Mouse (Mus musculus) embryonic facial prominence, embryonic 14.5 days (tissue): ENCODE measurements around the gene Tm4sf4. TPM values are rescaled to one million over a fixed set of nuclear protein-coding genes. Genes with fewer than 3 reads are reported as not detected.

Source experiments
- ATAC-seq: fragments of 200-750 bp; cut with Nextera tagmentation; 2 replicates; pipeline ENCODE4 v1.8.0; 2017; ENCODE audit warnings: low read depth, moderate number of reproducible peaks, moderate TSS enrichment
- DNase-seq: peaks from one replicate; pipeline ENCODE4 v3.0.0-alpha.2; 2015; ENCODE audit warnings: low spot score
- H3K27ac ChIP-seq: fragments of 300-500 bp; sonication (generic); replicated peaks from 2 replicates; pipeline ENCODE4 v1.5.1; 2014; ENCODE audit warnings: low read depth, mild to moderate bottlenecking, low read length, moderate library complexity
- H3K27me3 ChIP-seq: fragments of 300-500 bp; sonication (generic); replicated peaks from 2 replicates; pipeline ENCODE4 v1.6.1; 2014; ENCODE audit warnings: low read length; ENCODE audit not compliant: control insufficient read depth, insufficient read depth
- H3K36me3 ChIP-seq: fragments of 300-500 bp; sonication (generic); 2 replicates; pipeline ENCODE4 v1.6.1; 2014; ENCODE audit warnings: low read length, mixed read lengths; ENCODE audit not compliant: control insufficient read depth, insufficient read depth
- H3K4me1 ChIP-seq: fragments of 300-500 bp; sonication (generic); 2 replicates; pipeline ENCODE4 v1.6.1; 2014; ENCODE audit warnings: antibody characterized with exemption, low read length; ENCODE audit not compliant: control insufficient read depth, insufficient read depth
- H3K4me2 ChIP-seq: fragments of 300-500 bp; sonication (generic); 2 replicates; pipeline ENCODE4 v1.6.1; 2014; ENCODE audit warnings: low read depth, mild to moderate bottlenecking, low read length, moderate library complexity, mixed read lengths
- H3K4me3 ChIP-seq: fragments of 300-500 bp; sonication (generic); 2 replicates; pipeline ENCODE4 v1.5.1; 2014; ENCODE audit warnings: low read depth, mild to moderate bottlenecking, low read length
- H3K9ac ChIP-seq: fragments of 300-500 bp; sonication (generic); 2 replicates; pipeline ENCODE4 v1.6.1; 2014; ENCODE audit warnings: low read depth, mild to moderate bottlenecking, low read length, moderate library complexity, mixed read lengths
- H3K9me3 ChIP-seq: fragments of 300-500 bp; sonication (generic); 2 replicates; pipeline ENCODE4 v1.6.1; 2016; ENCODE audit warnings: low read length; ENCODE audit not compliant: control insufficient read depth
- WGBS: fragments of 180-500 bp; shearing (Covaris S2); extraction: QIAGEN DNeasy Blood & Tissue Kit; methylation state at CpG from one replicate; pipeline ENCODE4 v1.1.7; 2014; 5-methylcytosine and 5-hydroxymethylcytosine counted together
- polyA plus RNA-seq: library from polyadenylated mRNA; unstranded; fragments of >200 nt; fragmentation: Nextera tagmentation; extraction: Ambion mirVana; gene quantifications from 2 replicates; pipeline ENCODE4 v1.2.1, GENCODE M21; 2014

Tm4sf4 gene
- polyA plus RNA-seq, 1 experiment from 2014 or later = not detected

DNA sequence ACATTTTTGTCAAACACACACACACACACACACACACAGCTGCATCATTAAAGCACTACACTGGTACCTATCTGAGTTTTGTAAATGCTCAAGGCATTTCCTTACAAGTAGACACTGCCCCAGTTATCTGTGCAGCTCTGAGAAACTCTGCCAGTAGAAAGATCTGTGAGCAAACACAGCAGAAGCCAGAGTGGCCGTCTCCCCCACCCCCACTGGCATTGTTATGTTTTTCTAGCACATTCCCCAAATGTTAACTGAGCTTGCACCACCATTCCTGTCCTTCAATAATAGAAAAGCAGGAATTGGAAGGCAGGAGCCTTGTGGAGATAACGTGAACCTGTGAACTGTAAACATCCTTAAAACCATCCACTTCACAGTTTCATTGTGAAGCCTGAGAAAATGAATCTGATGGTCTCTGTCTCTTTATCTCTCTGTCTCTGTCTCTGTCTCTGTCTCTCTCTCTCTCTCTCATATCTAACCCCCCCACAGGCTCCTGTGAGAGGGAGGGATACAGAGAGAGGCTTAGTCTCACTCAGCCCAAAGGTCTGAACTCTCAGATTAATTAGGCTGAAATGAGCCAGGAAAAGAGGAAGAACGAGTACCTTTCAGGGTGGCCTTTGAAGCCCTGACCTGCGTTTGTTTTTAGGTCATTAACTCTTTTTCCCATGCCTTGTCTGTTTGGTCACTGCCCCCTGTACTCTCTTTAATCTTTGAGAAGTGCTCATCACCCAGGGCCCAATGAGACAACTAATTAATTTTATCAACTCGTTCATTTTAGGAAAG lies 3.8 kb downstream of the Tm4sf4 start:
- H3K9ac ChIP-seq = no peak overlapping the region
- no peak overlapping the region for H3K27ac ChIP-seq
- H3K4me2 ChIP-seq = no peak overlapping the region
- 38% methylated on average over 5 of the region's 5 CpGs for whole genome bisulfite sequencing
- DNase-seq (peak; percentile 13), ATAC-seq (no peak)
- no peaks in the 10 kb centered on the region for H3K9me3 ChIP-seq
- H3K27me3 ChIP-seq = no peaks in the 10 kb centered on the region
- no peak overlapping the region for H3K4me3 ChIP-seq
- no peaks in the 10 kb centered on the region for H3K4me1 ChIP-seq
- no peaks in the 10 kb centered on the region for H3K36me3 ChIP-seq

DNA sequence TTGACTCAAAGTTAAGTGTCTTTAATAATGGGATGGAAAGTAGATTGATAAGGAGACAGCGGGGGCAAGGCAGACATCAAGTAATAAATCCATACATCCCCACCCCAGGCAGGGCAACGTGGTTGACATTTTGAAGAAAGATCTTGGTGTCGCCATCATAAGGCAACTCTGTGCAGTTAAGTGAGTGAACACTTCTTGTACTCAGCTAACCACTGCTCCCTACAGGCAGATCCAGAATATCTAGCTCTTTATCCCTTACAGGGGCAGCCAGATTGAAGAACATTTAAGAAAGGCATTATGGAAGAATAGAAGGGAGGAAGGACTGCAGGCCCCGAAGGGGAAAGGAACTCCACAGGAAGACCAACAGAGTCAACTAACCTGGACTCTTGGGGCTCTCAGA lies 4.4 kb downstream of the Tm4sf4 start:
- no peaks in the 10 kb centered on the region for H3K36me3 ChIP-seq
- no peaks in the 10 kb centered on the region for H3K9me3 ChIP-seq
- no peak for ATAC-seq
- H3K9ac ChIP-seq = no peak overlapping the region
- no peaks in the 10 kb centered on the region for H3K4me1 ChIP-seq
- H3K27ac ChIP-seq = no peak overlapping the region
- H3K27me3 ChIP-seq = no peaks in the 10 kb centered on the region
- 72% methylated on average over 4 of the region's 4 CpGs for WGBS
- no peak overlapping the region for H3K4me2 ChIP-seq
- H3K4me3 ChIP-seq = no peak overlapping the region
- no peak for DNase-seq

DNA sequence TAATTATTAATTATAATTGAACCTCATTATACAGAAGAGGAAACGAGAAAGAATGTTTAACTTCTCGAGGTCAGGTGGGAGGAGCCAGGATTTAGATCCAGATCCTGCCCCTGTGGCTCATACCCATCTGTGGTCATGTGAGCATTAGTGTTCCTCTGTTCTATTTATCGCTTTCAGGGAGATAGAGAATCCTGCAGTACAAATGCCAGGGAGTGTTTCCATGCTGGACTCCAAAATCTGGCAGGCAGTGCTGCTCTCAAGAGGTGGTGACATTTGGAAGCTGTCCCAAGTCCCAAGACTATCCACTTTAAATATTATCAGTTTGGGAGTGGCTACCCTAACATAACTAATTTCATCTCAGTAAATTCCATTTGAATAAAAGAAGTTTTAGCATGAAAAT lies 6.6 kb downstream of the Tm4sf4 start:
- ATAC-seq (no peak), DNase-seq (no peak)
- WGBS = 70% methylated on average over 3 of the region's 3 CpGs
- Histone ChIP-seq H3K27ac (no peak overlapping the region), H3K36me3 (no peaks in the 10 kb centered on the region), H3K27me3 (no peaks in the 10 kb centered on the region), H3K4me3 (no peak overlapping the region), H3K9ac (no peak overlapping the region), H3K4me1 (no peaks in the 10 kb centered on the region), H3K4me2 (no peak overlapping the region), H3K9me3 (no peaks in the 10 kb centered on the region)

DNA sequence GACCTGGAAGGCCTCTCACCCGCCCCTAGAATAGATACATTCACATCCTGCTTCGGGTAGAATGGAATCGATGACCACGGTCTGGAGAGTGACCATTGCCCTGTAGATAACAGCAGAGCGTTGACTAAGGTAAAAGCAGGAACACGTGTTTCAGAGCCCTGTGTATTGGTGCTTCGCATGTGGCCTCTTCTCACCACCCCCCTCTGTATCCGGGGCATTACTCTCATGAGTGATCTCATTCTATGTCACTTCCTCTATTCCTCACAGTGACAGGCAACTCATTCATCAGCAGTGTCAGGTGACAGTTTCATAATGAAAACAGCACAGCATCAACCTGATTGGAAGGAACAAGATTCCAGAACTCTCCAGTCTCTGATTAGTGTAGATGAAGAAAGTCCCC lies 10.2 kb downstream of the Tm4sf4 start:
- no peaks in the 10 kb centered on the region for H3K9me3 ChIP-seq
- H3K27ac ChIP-seq = no peak overlapping the region
- no peaks in the 10 kb centered on the region for H3K4me1 ChIP-seq
- no peak overlapping the region for H3K4me2 ChIP-seq
- no peaks in the 10 kb centered on the region for H3K36me3 ChIP-seq
- H3K9ac ChIP-seq = no peak overlapping the region
- no peak overlapping the region for H3K4me3 ChIP-seq
- no peak for ATAC-seq
- no peak for DNase-seq
- WGBS = 70% methylated on average over 8 of the region's 8 CpGs
- no peaks in the 10 kb centered on the region for H3K27me3 ChIP-seq

DNA sequence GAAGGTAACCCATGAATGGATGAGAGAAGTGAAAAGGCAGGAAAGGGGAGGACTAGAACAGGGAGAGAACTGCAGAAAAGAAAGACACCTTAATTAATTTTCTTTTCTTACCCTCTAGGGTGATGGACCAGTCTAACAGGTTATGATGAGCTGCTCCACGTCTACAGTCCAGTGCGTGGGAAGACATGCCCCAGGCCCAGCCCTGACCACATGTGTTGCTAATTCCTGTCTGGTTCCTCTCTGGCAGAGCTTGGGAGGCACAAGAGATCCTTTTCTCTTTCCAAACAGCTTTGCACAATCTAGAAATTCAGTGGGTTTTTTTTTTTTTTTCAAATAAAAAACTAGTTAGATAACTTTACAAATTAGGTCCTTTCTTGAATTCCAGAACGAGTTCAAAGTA lies 15.8 kb downstream of the Tm4sf4 start:
- peak; percentile 34 for DNase-seq
- WGBS = 36% methylated on average over 3 of the region's 3 CpGs
- no peak overlapping the region for H3K27ac ChIP-seq
- no peak overlapping the region for H3K9ac ChIP-seq
- no peaks in the 10 kb centered on the region for H3K27me3 ChIP-seq
- H3K4me1 ChIP-seq = peaks cover 6% of the 10 kb centered on the region
- no peak overlapping the region for H3K4me3 ChIP-seq
- no peak for ATAC-seq
- H3K9me3 ChIP-seq = no peaks in the 10 kb centered on the region
- no peaks in the 10 kb centered on the region for H3K36me3 ChIP-seq
- no peak overlapping the region for H3K4me2 ChIP-seq

DNA sequence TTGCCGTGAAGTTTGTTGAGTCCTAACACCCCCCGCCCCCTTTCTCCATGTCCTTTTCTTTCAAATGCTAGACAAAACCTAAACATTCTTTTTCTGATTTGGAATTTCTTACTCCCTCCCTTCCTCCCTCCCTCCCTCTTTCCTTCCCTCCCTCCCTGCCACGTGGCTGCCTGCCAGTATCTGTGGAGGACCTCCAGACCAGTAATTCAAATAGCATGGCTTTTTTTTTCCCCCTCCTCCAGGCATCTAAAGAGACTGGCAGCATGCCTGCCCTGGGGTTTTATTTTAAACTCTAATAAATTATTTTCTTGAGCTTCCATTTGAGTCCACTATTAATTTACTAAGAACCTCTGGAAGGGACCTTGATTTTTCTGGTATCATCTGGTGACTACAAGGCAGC lies 20.6 kb downstream of the Tm4sf4 start:
- no peaks in the 10 kb centered on the region for H3K27me3 ChIP-seq
- DNase-seq (peak; percentile 89), ATAC-seq (no peak)
- peaks cover 12% of the 10 kb centered on the region for H3K4me1 ChIP-seq
- H3K9ac ChIP-seq = no peak overlapping the region
- H3K9me3 ChIP-seq = no peaks in the 10 kb centered on the region
- H3K4me3 ChIP-seq = no peak overlapping the region
- H3K36me3 ChIP-seq = no peaks in the 10 kb centered on the region
- H3K27ac ChIP-seq = no peak overlapping the region
- WGBS = 45% methylated on average over 3 of the region's 3 CpGs
- no peak overlapping the region for H3K4me2 ChIP-seq

DNA sequence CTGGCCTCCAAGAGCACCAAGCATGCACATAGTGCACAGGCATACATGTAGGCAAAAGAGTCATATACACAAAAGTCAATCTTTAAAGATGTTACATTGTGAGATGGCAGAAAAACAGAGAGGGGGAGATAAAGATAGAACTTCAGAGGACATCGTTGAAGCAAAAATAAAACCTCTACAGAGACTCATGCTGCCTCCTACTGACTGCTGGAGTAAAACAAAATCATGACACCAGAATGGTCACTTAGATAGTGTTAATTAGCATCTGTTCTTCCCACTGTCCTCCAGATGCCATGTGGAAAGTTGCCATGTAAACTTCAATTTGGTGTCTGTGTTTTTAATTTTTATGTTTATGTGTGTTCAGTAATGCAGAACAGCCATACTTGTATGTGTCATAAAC lies 22.8 kb downstream of the Tm4sf4 start:
- ATAC-seq = no peak
- Histone ChIP-seq H3K9ac (no peak overlapping the region), H3K4me1 (peaks cover 12% of the 10 kb centered on the region), H3K9me3 (no peaks in the 10 kb centered on the region), H3K27ac (0 out of 2 replicates have a peak overlapping the region, but pooled peaks have one; percentile 28), H3K36me3 (no peaks in the 10 kb centered on the region), H3K4me3 (no peak overlapping the region), H3K27me3 (no peaks in the 10 kb centered on the region), H3K4me2 (no peak overlapping the region)
- 32% methylated on average over 1 of the region's 1 CpGs for WGBS
- no peak for DNase-seq

DNA sequence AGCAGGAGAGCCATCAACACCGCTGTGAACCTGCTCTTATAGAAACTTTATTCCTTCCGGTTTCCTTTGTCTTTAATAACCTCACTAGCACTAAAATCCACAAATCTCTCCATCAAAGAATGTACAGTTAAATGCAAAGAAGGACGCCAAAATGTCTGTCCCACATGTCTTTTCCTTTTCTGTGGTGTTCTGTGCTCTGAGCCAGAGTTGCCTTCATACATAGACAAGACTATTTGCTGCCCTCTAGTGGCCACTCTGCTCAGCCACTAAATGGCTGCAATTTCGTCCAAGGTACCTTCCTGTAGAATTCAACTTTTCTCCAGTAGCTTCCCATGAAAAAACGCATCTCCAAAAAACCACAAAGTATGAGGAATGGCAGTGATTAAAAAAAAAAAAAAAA lies 23.3 kb downstream of the Tm4sf4 start:
- no peak overlapping the region for H3K9ac ChIP-seq
- 0 out of 2 replicates have a peak overlapping the region, but pooled peaks have one; percentile 28 for H3K27ac ChIP-seq
- DNase-seq (peak; percentile 92), ATAC-seq (peak; percentile 66; the same call in 1 of the 2 replicates)
- no peaks in the 10 kb centered on the region for H3K36me3 ChIP-seq
- peaks cover 12% of the 10 kb centered on the region for H3K4me1 ChIP-seq
- no peak overlapping the region for H3K4me2 ChIP-seq
- 26% methylated on average over 5 of the region's 5 CpGs for WGBS
- no peaks in the 10 kb centered on the region for H3K27me3 ChIP-seq
- no peak overlapping the region for H3K4me3 ChIP-seq
- H3K9me3 ChIP-seq = no peaks in the 10 kb centered on the region

DNA sequence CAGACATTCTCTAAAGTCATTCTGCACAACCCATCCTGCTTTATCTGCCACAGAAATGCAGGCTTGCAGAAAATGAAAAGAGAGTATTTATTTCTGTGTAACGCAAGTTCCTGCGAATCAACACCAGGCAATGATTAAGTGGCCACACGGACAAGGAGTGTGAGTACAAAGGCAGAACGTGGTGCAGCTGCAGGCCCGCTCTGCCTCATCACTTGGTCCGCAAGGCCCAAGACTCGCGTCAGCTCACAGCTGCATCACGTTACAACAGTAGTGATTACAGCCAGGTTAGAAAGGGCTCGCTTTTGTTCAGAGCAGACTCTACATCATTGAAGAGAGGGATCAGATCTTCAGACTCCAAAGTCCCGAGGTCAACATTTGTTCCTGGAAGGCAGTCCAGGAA lies 33.5 kb downstream of the Tm4sf4 start:
- Histone ChIP-seq H3K4me2 (no peak overlapping the region), H3K4me3 (no peak overlapping the region), H3K27me3 (no peaks in the 10 kb centered on the region), H3K9me3 (no peaks in the 10 kb centered on the region), H3K36me3 (peaks cover 45% of the 10 kb centered on the region), H3K9ac (no peak overlapping the region), H3K4me1 (no peaks in the 10 kb centered on the region), H3K27ac (no peak overlapping the region)
- DNase-seq = peak; percentile 14
- ATAC-seq = 0 out of 2 replicates have a peak, but pooled peaks have one; percentile 53
- WGBS = 38% methylated on average over 11 of the region's 11 CpGs
